Mouse (Mus musculus) liver, embryonic 14.5 days (tissue): ENCODE measurements around the gene Wnt3a. TPM values are rescaled to one million over a fixed set of nuclear protein-coding genes. Genes with fewer than 3 reads are reported as not detected.
"Not testable (repeated sequence)": the region's sequence is repeated elsewhere in the genome, so short reads cannot be mapped to it uniquely, and the experiment has no call there.

ENCODE experiments used
- ATAC-seq: fragments of 200-750 bp; cut with Nextera tagmentation; 2 replicates; pipeline ENCODE4 v1.8.0; 2017; ENCODE audit warnings: moderate number of reproducible peaks, mild to moderate bottlenecking, moderate library complexity; ENCODE audit not compliant: insufficient read depth
- DNase-seq, 3 experiments: peaks; one replicate each; pipeline ENCODE4 v3.0.0-alpha.2; 2012 to 2013; ENCODE audit warnings: low read depth in 3 of 3, low spot score in 3 of 3
- H3K27ac ChIP-seq: fragments of 300-500 bp; sonication (generic); 2 replicates; pipeline ENCODE4 v1.5.1; 2014; ENCODE audit warnings: moderate library complexity, mild to moderate bottlenecking, control low read depth, inconsistent platforms
- H3K27me3 ChIP-seq: fragments of 300-500 bp; sonication (generic); 2 replicates; pipeline ENCODE4 v1.6.1; 2014; ENCODE audit warnings: mild to moderate bottlenecking, low read length, moderate library complexity; ENCODE audit not compliant: control insufficient read depth, insufficient read depth
- H3K36me3 ChIP-seq: fragments of 300-500 bp; sonication (generic); replicated peaks from 2 replicates; pipeline ENCODE4 v1.6.1; 2014; ENCODE audit warnings: low read depth; ENCODE audit not compliant: control insufficient read depth, insufficient read depth
- H3K4me1 ChIP-seq, 2 experiments: fragments of 200-500 bp in 1 of 2; fragments of 300-500 bp in 1 of 2; sonication (generic) in 1 of 2; replicated peaks; 2 replicates each; pipeline ENCODE4 v1.6.1; 2012 to 2014; ENCODE audit warnings: antibody characterized with exemption in 1 of 2, inconsistent platforms in 1 of 2, low read length in 1 of 2; ENCODE audit not compliant: control insufficient read depth in 2 of 2, insufficient read depth in 2 of 2
- H3K4me2 ChIP-seq: fragments of 300-500 bp; sonication (generic); 2 replicates; pipeline ENCODE4 v1.6.1; 2014; ENCODE audit warnings: low read depth, mild to moderate bottlenecking, control low read depth, moderate library complexity
- H3K4me3 ChIP-seq, 2 experiments: fragments of 200-500 bp in 1 of 2; fragments of 300-500 bp in 1 of 2; sonication (generic) in 1 of 2; 2 replicates each; pipeline ENCODE4 v1.5.1; 2012 to 2014; ENCODE audit warnings: low read depth in 2 of 2, low read length in 2 of 2, mild to moderate bottlenecking in 2 of 2, control low read depth in 1 of 2, inconsistent platforms in 1 of 2, moderate library complexity in 1 of 2; ENCODE audit not compliant: insufficient read depth in 1 of 2
- H3K9ac ChIP-seq: fragments of 300-500 bp; sonication (generic); replicated peaks from 2 replicates; pipeline ENCODE4 v1.6.1; 2014; ENCODE audit warnings: mild to moderate bottlenecking, control low read depth, moderate library complexity
- H3K9me3 ChIP-seq: fragments of 300-500 bp; sonication (generic); 2 replicates; pipeline ENCODE4 v1.6.1; 2016; ENCODE audit warnings: low read length, mixed read lengths; ENCODE audit not compliant: control insufficient read depth
- CTCF ChIP-seq: IDR thresholded peaks from 2 replicates; pipeline ENCODE4 v1.5.1; 2016; ENCODE audit warnings: antibody characterized with exemption, low read depth, control low read depth
- EP300 ChIP-seq: IDR thresholded peaks from 2 replicates; pipeline ENCODE4 v1.6.1; 2016; ENCODE audit warnings: antibody characterized with exemption, low read depth
- WGBS: fragments of 180-500 bp; shearing (Covaris S2); extraction: QIAGEN DNeasy Blood & Tissue Kit; methylation state at CpG from one replicate; pipeline ENCODE4 v1.1.7; 2014; ENCODE audit not compliant: insufficient replicate concordance; 5-methylcytosine and 5-hydroxymethylcytosine counted together
- polyA plus RNA-seq, 2 experiments: library from polyadenylated mRNA; depleted of rRNA in 1 of 2; stranded (reverse) in 1 of 2; unstranded in 1 of 2; fragments of >200 nt; fragmentation: Nextera tagmentation in 1 of 2; extraction: Ambion mirVana in 1 of 2; gene quantifications; 2 replicates each; pipeline versions ENCODE4 v1.2.1 to v1.2.3; 2012 to 2014

Gene Wnt3a
- polyA plus RNA-seq, 2 experiments = 0.01 TPM; not detected in 1

GRCm38 (mm10) chr11:59305008-59305820, 14.7 kb upstream of the Wnt3a start:
- H3K4me1 ChIP-seq = no peaks in the 10 kb centered on the region
- no peak for TF ChIP-seq EP300
- no peak for TF ChIP-seq CTCF
- H3K9ac ChIP-seq = no peak overlapping the region
- ATAC-seq (no peak), DNase-seq (no peak)
- no peak overlapping the region for H3K4me3 ChIP-seq
- no peak overlapping the region for H3K27ac ChIP-seq
- peaks cover 65% of the 10 kb centered on the region for H3K27me3 ChIP-seq
- no peak overlapping the region for H3K4me2 ChIP-seq
- 34% methylated on average over 22 of the region's 22 CpGs for WGBS
- no peaks in the 10 kb centered on the region for H3K9me3 ChIP-seq
- no peaks in the 10 kb centered on the region for H3K36me3 ChIP-seq

- H3K9ac ChIP-seq = no peak overlapping the region
- WGBS = 13% methylated on average over 10 of the region's 10 CpGs
- DNase-seq (peak; percentile 20 to 31 (median 31)), ATAC-seq (no peak)
- H3K4me1 ChIP-seq = no peaks in the 10 kb centered on the region
- TF ChIP-seq CTCF = peak; percentile 85
- TF ChIP-seq EP300 = no peak
- no peak overlapping the region for H3K27ac ChIP-seq
- H3K36me3 ChIP-seq = no peaks in the 10 kb centered on the region
- H3K27me3 ChIP-seq = peaks cover 59% of the 10 kb centered on the region
- no peaks in the 10 kb centered on the region for H3K9me3 ChIP-seq
- H3K4me2 ChIP-seq = no peak overlapping the region
- H3K4me3 ChIP-seq = no peak overlapping the region
Measured at GRCm38 (mm10) chr11:59302700-59303569, 12.4 kb upstream of the Wnt3a start.

GRCm38 (mm10) chr11:59301053-59301452, 10.5 kb upstream of the Wnt3a start:
- not testable (repeated sequence) for H3K9me3 ChIP-seq, H3K4me2 ChIP-seq, H3K27ac ChIP-seq, H3K36me3 ChIP-seq, H3K4me1 ChIP-seq, H3K4me3 ChIP-seq, H3K9ac ChIP-seq, DNase-seq, ATAC-seq
- peaks cover 51% of the 10 kb centered on the region for H3K27me3 ChIP-seq
- 34% methylated on average over 2 of the region's 2 CpGs for WGBS

GRCm38 (mm10) chr11:59300185-59300584, 9.6 kb upstream of the Wnt3a start:
- WGBS = 14% methylated on average over 3 of the region's 3 CpGs
- peaks cover 42% of the 10 kb centered on the region for H3K27me3 ChIP-seq
- TF ChIP-seq EP300 (no peak), CTCF (peak; percentile 47)
- H3K9ac ChIP-seq = no peak overlapping the region
- H3K4me1 ChIP-seq = no peaks in the 10 kb centered on the region
- no peak for ATAC-seq
- H3K4me2 ChIP-seq = no peak overlapping the region
- H3K9me3 ChIP-seq = no peaks in the 10 kb centered on the region
- no peak for DNase-seq
- H3K4me3 ChIP-seq = no peak overlapping the region
- H3K27ac ChIP-seq = no peak overlapping the region
- H3K36me3 ChIP-seq = no peaks in the 10 kb centered on the region

GRCm38 (mm10) chr11:59297941-59298340, 7.4 kb upstream of the Wnt3a start:
- 14% methylated on average over 7 of the region's 7 CpGs for WGBS
- DNase-seq (no peak), ATAC-seq (no peak)
- Histone ChIP-seq H3K27me3 (peaks cover 33% of the 10 kb centered on the region), H3K4me1 (no peaks in the 10 kb centered on the region), H3K4me3 (no peak overlapping the region), H3K9me3 (no peaks in the 10 kb centered on the region), H3K36me3 (no peaks in the 10 kb centered on the region), H3K27ac (no peak overlapping the region), H3K4me2 (no peak overlapping the region), H3K9ac (no peak overlapping the region)
- TF ChIP-seq EP300 (no peak), CTCF (peak; percentile 65)
